Comparison of ENCODE assay signal across 23 mouse cellular contexts in the genomic region with DNA sequence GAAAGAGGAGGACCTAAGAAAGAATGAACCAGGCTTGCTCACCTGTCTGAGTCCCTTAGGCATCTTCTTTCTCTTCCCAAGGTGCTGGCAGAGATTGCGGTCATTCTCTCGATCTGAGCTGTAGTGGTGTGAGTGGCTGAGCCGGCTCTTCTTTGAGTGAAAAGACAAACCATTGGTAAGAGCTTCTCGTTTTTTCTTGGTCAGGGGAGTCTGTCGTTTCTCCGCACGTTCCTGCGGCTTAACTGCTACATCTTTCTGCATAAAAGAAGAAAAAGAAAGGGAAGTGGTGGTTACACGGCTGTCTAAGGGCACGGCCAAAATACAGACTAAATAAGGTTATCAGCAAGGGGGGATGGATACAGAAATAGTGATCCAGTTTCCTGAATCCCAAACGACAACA.
"Had no signal": no experiment of that assay in that cellular context is flagged by ENCODE, and none has a peak within 500 bp of the region (broad histone marks: within the 10 kb centered on the region; RNA-seq: fewer than 3 reads in every experiment).

No protein-coding gene starts in this region.

- DNase-seq: gastrocnemius, postnatal 14 days; gastrocnemius, postnatal 36 days; heart, adult 18-20 months; heart, postnatal 10 days; kidney, adult 18-20 months; kidney, adult 8-10 months; kidney, postnatal 10 days; kidney, postnatal 25 days; kidney, postnatal 4 days; liver; liver, embryonic 13.5 days had no signal

- H3K27me3 ChIP-seq: heart, embryonic 12.5 days; intestine, embryonic 15.5 days; limb, embryonic 12.5 days; liver, embryonic 13.5 days had no signal

- H3K9ac ChIP-seq: heart, embryonic 12.5 days; hindbrain, embryonic 14.5 days; intestine, embryonic 15.5 days; limb, embryonic 12.5 days; liver, embryonic 13.5 days had no signal

- H3K36me3 ChIP-seq: heart, embryonic 10.5 days; heart, embryonic 12.5 days; intestine, embryonic 15.5 days; liver, embryonic 13.5 days had no signal

- H3K9me3 ChIP-seq: heart, embryonic 10.5 days; heart, embryonic 12.5 days; intestine, embryonic 15.5 days; limb, embryonic 10.5 days; limb, embryonic 12.5 days; liver, embryonic 13.5 days had no signal

- H3K4me1 ChIP-seq: intestine, embryonic 15.5 days; liver, embryonic 13.5 days had no signal

- H3K27ac ChIP-seq: heart, embryonic 10.5 days; hindbrain, embryonic 14.5 days; intestine, embryonic 15.5 days; layer of hippocampus, adult 2 months; left cerebral cortex, adult 2 months; limb, embryonic 10.5 days; limb, embryonic 12.5 days; liver, embryonic 13.5 days had no signal

- ATAC-seq: hindbrain, embryonic 16.5 days; inflammation-experienced regulatory T-cells, adult 6 months; intestine, embryonic 15.5 days; intestine, postnatal 0 days had no signal

- H3K4me2 ChIP-seq: heart, embryonic 12.5 days; hindbrain, embryonic 14.5 days; intestine, embryonic 15.5 days; limb, embryonic 12.5 days; liver, embryonic 11.5 days; liver, embryonic 13.5 days had no signal

- H3K4me3 ChIP-seq: heart, embryonic 10.5 days; heart, embryonic 12.5 days; intestine, embryonic 15.5 days; layer of hippocampus, adult 2 months; left cerebral cortex, adult 2 months; limb, embryonic 10.5 days; limb, embryonic 12.5 days; liver, embryonic 13.5 days had no signal
